Mouse (Mus musculus): Measurements from ENCODE around the gene Ctss.

Gene Ctss

DNA sequence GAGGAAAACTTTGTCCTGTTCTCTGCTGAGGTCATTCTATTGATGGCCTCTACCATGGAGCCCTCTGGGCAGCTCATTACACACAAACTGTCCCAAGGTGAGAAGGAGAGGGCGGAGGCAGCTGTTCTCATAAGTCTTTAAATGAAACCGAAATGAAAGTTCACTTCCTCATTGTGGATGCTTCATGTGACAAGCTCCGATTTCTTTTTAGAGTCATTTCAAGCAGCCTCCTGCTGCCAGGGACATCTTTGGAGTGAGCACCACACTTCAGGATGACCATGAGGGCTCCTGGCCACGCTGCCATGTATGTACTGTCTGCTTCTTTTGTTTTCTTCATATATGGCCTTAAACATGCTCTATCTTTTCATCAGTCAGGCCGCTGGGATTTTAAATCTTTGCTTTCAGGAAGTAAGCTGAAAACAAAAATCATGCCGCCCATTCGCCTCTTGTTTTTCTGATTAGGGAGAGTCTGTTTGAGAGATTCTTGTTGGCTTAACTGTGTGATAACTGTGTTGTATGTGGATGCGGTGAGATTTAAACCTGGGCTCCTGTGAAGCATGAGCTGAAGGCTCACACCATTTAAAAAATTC is at the start of gene Ctss:
TSS of gene Ctss (plus strand) at position 165 of the 590 bp plus-strand sequence.
- peak in 1 of 2 experiments; percentile 37 for DNase-seq (ENCODE audit: low spot score in 2 of 2)

DNA sequence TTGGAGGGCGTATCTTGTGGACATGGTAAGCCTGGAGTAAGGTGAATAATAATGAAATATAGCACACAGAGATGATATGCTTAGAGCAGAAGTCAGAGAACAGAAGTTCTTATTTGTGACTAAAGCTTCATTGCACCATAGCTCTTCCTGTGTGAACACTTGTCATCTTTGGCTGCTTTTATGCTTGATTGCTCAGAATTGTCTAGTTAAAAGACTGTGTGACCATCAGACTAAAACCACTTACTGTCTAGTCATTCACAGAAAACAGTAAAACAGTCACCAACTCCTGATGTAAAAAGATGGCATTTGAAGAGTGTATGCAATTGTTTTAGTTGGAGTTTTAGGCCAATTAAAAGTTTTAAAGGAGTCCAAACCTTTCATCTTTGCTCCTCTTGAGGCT is 47.6 kb upstream of the Ctss start:
- no peak for DNase-seq (ENCODE audit: low spot score in 2 of 2)

- no peak for DNase-seq (ENCODE audit: low spot score in 2 of 2)
Measured at GRCm38 (mm10) chr3:95486421-95486820, 40.2 kb upstream of the Ctss start.

- no peak for DNase-seq (ENCODE audit: low spot score in 2 of 2)
Measured at GRCm38 (mm10) chr3:95488679-95489078, 37.9 kb upstream of the Ctss start.

DNA sequence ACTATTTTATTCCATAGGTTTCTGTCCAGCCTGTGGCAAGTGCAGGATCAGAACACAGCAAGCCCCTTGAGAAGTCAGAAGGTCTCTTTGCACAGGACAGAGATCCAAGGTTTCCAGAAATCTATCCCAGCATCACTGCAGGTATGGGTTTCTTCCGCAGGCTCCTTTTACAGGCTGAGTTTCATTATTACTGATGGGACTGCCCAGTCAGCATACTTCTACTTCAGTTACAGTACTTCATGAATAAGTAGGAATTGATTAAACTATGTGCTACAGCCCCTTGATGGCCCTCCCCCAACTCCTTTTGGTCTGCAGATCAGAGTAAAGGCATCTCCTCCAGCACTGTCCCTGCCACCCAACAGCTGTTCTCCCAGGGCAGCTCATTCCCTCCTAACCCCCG is 36.3 kb upstream of the Ctss start:
- no peak for DNase-seq (ENCODE audit: low spot score in 2 of 2)

DNA sequence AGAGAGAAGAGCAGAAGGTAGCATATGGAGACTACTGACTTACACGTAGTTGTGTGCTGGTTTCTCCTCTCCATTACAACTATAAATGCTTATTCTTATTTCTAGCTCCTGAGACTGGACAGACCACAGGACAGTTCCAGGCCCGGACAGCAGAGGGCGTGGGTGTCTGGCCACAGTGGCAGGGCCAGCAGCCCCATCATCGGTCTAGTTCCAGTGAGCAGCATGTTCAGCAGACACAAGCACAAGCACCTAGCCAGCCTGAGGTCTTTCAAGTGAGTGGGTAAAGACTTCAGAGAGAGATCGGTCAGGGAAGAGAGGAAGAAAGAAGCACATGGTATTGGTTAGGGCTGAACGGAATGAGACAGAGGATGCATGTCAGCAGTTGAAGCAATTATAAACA is 32.2 kb upstream of the Ctss start:
- DNase-seq (ENCODE audit: low spot score in 2 of 2) = peak; percentile 76 to 86

GRCm38 (mm10) chr3:95498229-95498628 is 28.4 kb upstream of the Ctss start:
- no peak for DNase-seq (ENCODE audit: low spot score in 2 of 2)

GRCm38 (mm10) chr3:95499024-95499423 is 27.6 kb upstream of the Ctss start, which contains the start of gene Ctsk:
Ctsk (plus strand) TSS chr3:95499256.
- no peak for DNase-seq (ENCODE audit: low spot score in 2 of 2)

- no peak for DNase-seq (ENCODE audit: low spot score in 2 of 2)
Measured at GRCm38 (mm10) chr3:95499496-95500140, 27.0 kb upstream of the Ctss start.

DNA sequence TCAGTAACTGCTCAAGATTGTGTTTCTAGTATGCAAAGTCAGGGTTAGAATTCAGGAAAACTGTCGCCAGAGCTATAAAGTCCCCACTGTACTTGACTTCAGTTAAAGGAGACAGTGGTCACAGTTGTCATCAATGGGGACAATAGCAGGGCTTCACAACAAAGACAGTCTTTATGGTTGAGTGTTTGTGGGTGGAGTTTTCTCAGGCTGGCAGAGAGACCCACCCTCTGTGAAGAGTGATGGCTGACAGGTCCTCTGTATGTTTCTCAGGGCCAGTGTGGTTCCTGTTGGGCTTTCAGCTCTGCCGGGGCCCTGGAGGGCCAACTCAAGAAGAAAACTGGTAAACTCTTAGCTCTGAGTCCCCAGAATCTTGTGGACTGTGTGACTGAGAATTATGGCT is 24.3 kb upstream of the Ctss start:
- no peak for DNase-seq (ENCODE audit: low spot score in 2 of 2)

DNA sequence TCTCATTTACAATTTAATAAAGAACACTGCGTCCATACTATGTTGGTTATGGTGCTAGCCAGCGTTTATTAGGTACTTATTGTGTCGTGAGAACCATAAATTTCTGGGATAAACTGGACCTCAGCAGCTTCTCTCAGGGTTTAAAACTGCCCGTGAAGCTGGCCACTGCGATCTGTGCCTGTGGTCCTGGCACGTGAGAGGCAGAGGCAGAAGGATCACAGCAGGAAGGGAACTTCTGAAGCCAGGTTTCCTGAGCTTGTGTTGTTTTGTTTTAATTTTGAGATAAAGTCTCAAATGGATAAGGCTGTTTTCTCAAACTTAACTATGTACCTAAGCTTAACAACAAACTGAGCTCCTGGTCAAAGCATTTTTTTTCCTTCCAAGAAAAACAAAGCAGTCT is 17.2 kb upstream of the Ctss start:
- no peak for DNase-seq (ENCODE audit: low spot score in 2 of 2)

GRCm38 (mm10) chr3:95511611-95512180 is 14.9 kb upstream of the Ctss start:
- DNase-seq (ENCODE audit: low spot score in 2 of 2) = peak in 1 of 2 experiments; percentile 40

GRCm38 (mm10) chr3:95516614-95517041 is 10.0 kb upstream of the Ctss start:
- peak; percentile 59 to 61 for DNase-seq (ENCODE audit: low spot score in 2 of 2)

DNA sequence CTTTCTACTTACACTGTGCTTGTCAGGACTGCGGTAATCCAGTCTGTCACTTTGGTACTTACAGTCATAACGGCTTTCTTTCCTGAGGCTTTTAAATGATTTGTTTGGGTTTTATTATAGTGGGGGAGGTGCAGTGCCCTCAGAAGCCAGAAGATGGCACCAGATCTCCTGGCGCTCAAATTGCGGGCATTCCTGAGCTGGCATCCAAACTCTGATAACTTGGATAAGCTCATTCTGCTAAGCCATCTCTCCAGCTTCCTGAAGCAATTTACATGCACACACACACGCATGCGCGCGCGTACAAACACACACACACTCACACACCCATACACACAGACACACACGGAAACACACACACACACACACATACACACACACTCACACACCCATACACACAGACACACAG is 9.1 kb upstream of the Ctss start:
- peak; percentile 82 to 85 for DNase-seq (ENCODE audit: low spot score in 2 of 2)

- DNase-seq (ENCODE audit: low spot score in 2 of 2) = peak in 1 of 2 experiments; percentile 50
Measured at GRCm38 (mm10) chr3:95518891-95519290, 7.7 kb upstream of the Ctss start.

- DNase-seq (ENCODE audit: low spot score in 2 of 2) = peak; percentile 65 to 72
Measured at GRCm38 (mm10) chr3:95519315-95519714, 7.3 kb upstream of the Ctss start.

DNA sequence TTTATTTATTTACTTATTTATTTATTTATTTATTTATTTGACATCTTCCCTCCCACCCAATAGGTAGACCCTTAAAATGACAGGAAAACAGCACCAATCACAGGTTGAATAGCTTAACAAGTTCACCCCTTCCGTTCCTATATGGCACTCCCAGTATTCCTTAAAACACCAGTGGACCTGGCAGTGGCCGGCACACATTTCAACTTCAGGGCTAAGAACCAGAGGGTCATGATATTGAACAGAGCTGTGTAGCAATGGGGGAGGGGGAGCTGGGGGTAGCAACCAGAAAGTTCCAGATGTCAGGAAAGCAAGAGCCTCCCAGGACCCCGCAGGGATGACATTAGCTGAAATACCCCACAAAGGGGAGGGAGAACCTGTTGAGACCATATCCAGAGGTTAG is 6.5 kb upstream of the Ctss start:
- DNase-seq (ENCODE audit: low spot score in 2 of 2) = no peak

- DNase-seq (ENCODE audit: low spot score in 2 of 2) = peak in 1 of 2 experiments; percentile 56
Measured at GRCm38 (mm10) chr3:95521168-95521567, 5.4 kb upstream of the Ctss start.

- no peak for DNase-seq (ENCODE audit: low spot score in 2 of 2)
Measured at GRCm38 (mm10) chr3:95523662-95524061, 2.9 kb upstream of the Ctss start.

DNA sequence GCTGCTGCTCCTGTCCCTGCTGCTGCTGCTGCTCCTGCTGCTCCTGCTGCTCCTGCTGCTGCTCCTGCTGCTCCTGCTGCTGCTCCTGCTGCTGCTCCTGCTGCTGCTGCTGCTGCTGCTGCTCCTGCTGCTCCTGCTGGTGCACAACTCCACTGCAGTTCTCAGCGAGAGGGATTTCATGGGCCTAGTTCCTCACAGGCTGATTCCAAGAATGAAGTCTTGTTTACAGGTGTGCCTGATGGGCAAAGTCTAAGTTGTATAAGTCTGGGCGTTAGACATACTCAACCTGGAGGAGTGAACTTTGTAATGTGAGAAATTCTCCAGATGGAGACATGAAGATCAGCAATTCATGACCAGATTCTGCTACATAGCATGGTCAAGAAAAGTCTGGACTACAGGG is 1.9 kb upstream of the Ctss start:
- DNase-seq (ENCODE audit: low spot score in 2 of 2) = no peak

DNA sequence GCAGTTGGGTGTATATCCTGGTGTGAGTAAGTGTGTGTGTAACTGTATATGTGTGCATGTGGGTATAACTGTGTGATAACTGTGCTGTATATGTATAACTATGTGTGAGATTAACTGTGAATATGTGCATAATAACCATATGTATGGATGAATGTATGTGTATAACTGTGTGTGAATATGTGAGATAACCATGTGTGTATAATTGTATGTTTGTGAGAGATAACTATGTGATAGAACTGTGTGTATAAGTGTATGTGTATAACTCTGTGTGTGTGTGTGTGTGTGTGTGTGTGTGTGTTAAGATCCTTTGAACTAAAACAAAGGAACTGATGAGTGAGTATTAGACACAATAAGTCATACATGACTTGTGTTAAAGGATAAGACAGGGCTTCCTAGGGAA is 475 bp upstream of the Ctss start:
- DNase-seq (ENCODE audit: low spot score in 2 of 2) = no peak

DNA sequence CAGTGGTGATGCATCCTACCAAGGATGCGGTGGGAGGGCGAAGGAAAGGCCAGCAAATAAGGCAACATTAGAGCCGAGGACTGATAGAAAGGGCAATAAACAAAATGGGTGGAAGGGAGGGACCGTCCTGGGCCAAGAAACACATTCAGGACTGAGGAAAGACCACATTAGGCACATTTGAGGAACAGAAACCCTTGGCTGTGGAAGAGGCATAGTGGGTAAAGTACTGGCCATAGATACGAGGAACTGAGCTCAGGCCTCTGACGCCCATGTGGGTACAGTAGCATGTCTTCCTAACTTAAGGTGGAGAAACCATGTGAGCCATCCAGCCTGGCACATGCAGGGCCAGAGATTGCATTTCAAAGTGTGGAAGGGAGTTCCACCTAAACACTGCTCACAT is 3.2 kb downstream of the Ctss start:
- no peak for DNase-seq (ENCODE audit: low spot score in 2 of 2)

DNA sequence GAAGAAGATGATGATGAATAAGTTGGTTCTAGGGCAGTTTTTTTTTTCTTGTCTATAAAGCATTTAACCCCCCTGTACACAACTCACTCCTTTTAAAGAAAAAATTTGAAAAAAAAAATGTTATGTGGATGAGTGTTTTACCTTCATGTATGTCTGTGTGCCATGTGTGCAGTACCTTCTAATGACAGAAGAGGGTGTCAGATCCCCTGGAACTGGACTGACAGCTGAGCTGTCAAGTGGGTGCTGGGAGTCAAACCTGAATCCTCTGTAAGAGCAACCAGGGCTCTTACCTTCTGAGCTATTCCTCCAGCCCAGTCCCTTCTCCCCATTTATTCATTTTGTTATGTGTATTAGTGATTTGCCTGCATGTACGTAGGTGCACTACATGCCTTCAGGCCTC is 4.4 kb downstream of the Ctss start:
- no peak for DNase-seq (ENCODE audit: low spot score in 2 of 2)

Data from spleen, postnatal 10 days (tissue).